Mouse (Mus musculus) kidney, adult 2 months (tissue): ENCODE measurements at regions not wholly inside any gene's neighbourhood (a gene's known extent, or its start where the extent isn't known, plus 50 kb on each side); places are given as distances from the start of the nearest gene placed in this dataset.

ENCODE experiments used
- DNase-seq: peaks from one replicate; pipeline ENCODE4 v3.0.0; 2021
- H3K27ac ChIP-seq: fragments of 200-500 bp; 2 replicates; pipeline ENCODE4 v1.5.1; 2012; ENCODE audit warnings: low read depth, low read length, control low read depth, inconsistent platforms; ENCODE audit not compliant: insufficient read depth
- H3K27me3 ChIP-seq: fragments of 200-500 bp; replicated peaks from 2 replicates; pipeline ENCODE4 v1.6.1; 2012; ENCODE audit warnings: mild to moderate bottlenecking, moderate library complexity, low read length, inconsistent platforms; ENCODE audit not compliant: control insufficient read depth, insufficient read depth
- H3K36me3 ChIP-seq: fragments of 200-500 bp; 2 replicates; pipeline ENCODE4 v1.6.1; 2012; ENCODE audit warnings: mild to moderate bottlenecking, moderate library complexity, low read length, inconsistent platforms; ENCODE audit not compliant: control insufficient read depth, insufficient read depth
- H3K4me1 ChIP-seq: fragments of 200-500 bp; 2 replicates; pipeline ENCODE4 v1.6.1; 2011; ENCODE audit warnings: low read length; ENCODE audit not compliant: control insufficient read depth, insufficient read depth
- H3K4me3 ChIP-seq: fragments of 200-500 bp; 2 replicates; pipeline ENCODE4 v1.5.1; 2011; ENCODE audit warnings: mild to moderate bottlenecking, low read depth, low read length, control low read depth; ENCODE audit not compliant: insufficient read depth
- CTCF ChIP-seq: fragments of 200-500 bp; conservative IDR thresholded peaks from 2 replicates; pipeline ENCODE4 v1.5.1; 2011; ENCODE audit warnings: low read depth, mild to moderate bottlenecking, control low read depth, low read length, moderate library complexity, mixed read lengths; ENCODE audit not compliant: insufficient read depth, insufficient read length
- POLR2A ChIP-seq: fragments of 200-500 bp; IDR thresholded peaks from one replicate; pipeline ENCODE4 v1.6.1; 2011; ENCODE audit warnings: low read depth, low read length, control low read depth
- WGBS: fragments of 180-500 bp; shearing (Covaris S2); methylation state at CpG from one replicate; pipeline ENCODE4 v1.1.7; 2018; 5-methylcytosine and 5-hydroxymethylcytosine counted together

DNA sequence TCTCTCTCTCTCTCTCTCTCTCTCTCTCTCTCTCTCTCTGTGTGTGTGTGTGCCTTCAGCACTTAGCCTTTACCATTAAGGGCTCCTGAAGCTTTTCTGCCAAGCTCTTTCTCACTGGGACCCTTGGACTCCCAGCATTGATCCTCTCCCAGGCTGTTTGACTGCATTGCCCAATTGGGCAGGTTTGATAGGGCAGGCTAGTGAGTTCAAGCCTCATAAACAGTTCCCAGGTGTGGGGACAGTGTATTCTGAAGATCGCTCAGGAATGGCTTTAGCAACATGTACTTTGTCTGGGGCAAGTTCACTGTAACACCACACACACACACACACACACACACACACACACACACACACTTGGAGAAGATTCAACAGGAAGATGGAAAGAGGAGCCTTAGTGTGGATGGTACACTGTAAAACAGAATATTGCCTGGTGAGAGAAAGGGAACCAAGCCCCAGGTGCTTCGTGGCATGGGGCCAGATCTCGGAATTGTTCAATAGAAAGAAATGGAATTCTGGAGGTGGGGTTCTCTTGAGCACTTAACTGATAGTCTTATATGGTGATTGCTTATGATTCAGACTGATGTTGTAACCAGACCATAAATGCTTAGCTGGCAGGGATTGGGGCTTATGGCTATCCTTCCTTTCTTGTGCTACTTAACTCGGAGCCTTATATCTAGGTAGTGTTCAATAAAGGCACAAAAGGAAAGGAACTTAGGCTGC is 229.5 kb downstream of the 4933412E24Rik start:
- TF ChIP-seq CTCF: no peak
- no peak for TF ChIP-seq POLR2A

DNA sequence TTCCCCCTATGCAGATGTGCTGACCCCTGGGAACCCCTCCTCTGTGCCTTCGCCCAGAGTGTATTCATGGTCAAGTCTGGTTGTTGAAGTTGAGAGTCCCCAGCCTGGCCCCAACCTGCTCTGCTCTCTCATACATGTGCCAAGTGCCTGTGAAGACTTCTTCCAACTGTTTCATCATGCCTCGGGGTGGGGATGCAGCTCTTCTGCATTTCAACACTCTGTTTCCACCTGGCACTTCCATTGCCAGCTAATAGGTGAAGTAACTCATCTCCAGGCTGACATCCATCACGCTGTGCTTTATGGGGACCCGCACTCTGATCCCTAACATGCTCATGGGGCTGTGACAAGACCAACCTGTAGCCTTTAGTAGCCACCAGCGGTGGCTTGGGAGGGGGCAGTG is 230.4 kb downstream of the 4933412E24Rik start:
- Histone ChIP-seq H3K4me3 (no peak overlapping the region), H3K27me3 (no peaks in the 10 kb centered on the region), H3K4me1 (0 out of 2 replicates have a peak, but pooled peaks cover 6% of the 10 kb centered on the region), H3K27ac (no peak overlapping the region), H3K36me3 (no peaks in the 10 kb centered on the region)
- WGBS: 92% methylated on average over 5 of the region's 5 CpGs
- DNase-seq: no peak
- TF ChIP-seq CTCF (no peak), POLR2A (no peak)

More for the DNA sequence above, 229.5 kb downstream of the 4933412E24Rik start:
- H3K4me3 ChIP-seq: no peak overlapping the region
- WGBS: 83% methylated on average over 4 of the region's 4 CpGs
- no peaks in the 10 kb centered on the region for H3K27me3 ChIP-seq
- no peak overlapping the region for H3K27ac ChIP-seq
- no peaks in the 10 kb centered on the region for H3K36me3 ChIP-seq
- no peak for DNase-seq
- 0 out of 2 replicates have a peak, but pooled peaks cover 6% of the 10 kb centered on the region for H3K4me1 ChIP-seq

DNA sequence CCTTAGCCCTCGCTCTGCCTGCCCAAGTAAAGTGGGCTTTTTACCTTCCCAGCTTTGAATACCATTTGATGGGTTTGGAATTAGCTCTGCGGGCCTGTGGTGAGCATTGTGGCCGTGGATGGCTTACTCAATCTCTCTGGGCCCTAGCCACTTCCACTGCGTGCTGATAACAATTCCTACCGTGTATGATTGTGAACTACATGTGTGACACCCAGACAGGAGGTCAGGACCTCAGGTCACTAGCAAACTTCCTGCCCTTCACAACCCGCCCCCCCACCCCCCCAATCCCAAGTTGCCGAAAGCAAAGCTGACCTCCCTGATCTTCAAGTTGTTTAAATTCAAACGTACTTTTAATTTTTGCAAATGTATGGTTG is 231.9 kb downstream of the 4933412E24Rik start:
- H3K27ac ChIP-seq: no peak overlapping the region

GRCm38 (mm10) chr15:59783782-59784555 is 232.4 kb downstream of the 4933412E24Rik start:
- Histone ChIP-seq H3K27ac (peak overlapping the region; percentile 10; the same call in 1 of the 2 replicates), H3K27me3 (no peaks in the 10 kb centered on the region), H3K36me3 (no peaks in the 10 kb centered on the region), H3K4me3 (no peak overlapping the region), H3K4me1 (0 out of 2 replicates have a peak, but pooled peaks cover 6% of the 10 kb centered on the region)
- TF ChIP-seq CTCF (no peak), POLR2A (no peak)
- 25% methylated on average over 22 of the region's 22 CpGs for WGBS
- peak; percentile 78 for DNase-seq

More for the DNA sequence above, 231.9 kb downstream of the 4933412E24Rik start:
- TF ChIP-seq CTCF (no peak), POLR2A (no peak)
- H3K4me3 ChIP-seq: no peak overlapping the region
- H3K27me3 ChIP-seq: no peaks in the 10 kb centered on the region
- DNase-seq: no peak
- H3K4me1 ChIP-seq: 0 out of 2 replicates have a peak, but pooled peaks cover 6% of the 10 kb centered on the region
- no peaks in the 10 kb centered on the region for H3K36me3 ChIP-seq
- 44% methylated on average over 8 of the region's 8 CpGs for WGBS

GRCm38 (mm10) chr15:59783393-59783781 is 233.0 kb downstream of the 4933412E24Rik start:
- DNase-seq: no peak
- 13% methylated on average over 6 of the region's 6 CpGs for WGBS
- H3K27ac ChIP-seq: no peak overlapping the region
- TF ChIP-seq CTCF: no peak
- H3K27me3 ChIP-seq: no peaks in the 10 kb centered on the region
- H3K4me3 ChIP-seq: no peak overlapping the region
- 0 out of 2 replicates have a peak, but pooled peaks cover 6% of the 10 kb centered on the region for H3K4me1 ChIP-seq
- H3K36me3 ChIP-seq: no peaks in the 10 kb centered on the region

DNA sequence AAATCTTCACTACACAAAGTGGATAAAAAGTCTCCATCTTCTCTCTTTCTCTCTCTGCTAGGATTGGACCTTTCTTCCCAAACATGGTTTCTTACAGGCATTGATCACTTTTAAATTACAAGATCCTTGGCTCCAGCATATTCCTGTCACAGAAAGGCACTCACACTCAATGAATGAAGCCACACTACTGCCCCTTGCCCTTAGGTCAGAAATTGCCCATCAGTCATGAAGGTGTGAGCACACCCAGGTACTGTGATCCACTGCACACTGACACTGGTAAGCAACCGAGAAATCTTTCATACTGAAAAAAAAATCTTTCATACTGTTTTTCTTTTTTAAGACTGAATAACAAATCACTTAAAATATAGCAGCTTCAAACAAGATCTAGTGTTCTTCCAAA is 235.9 kb downstream of the 4933412E24Rik start:
- 72% methylated on average over 1 of the region's 1 CpGs for WGBS
- H3K4me3 ChIP-seq: no peak overlapping the region
- DNase-seq: no peak
- H3K27ac ChIP-seq: no peak overlapping the region
- no peak for TF ChIP-seq POLR2A
- peaks cover 6% of the 10 kb centered on the region; the same call in 1 of the 2 replicates for H3K4me1 ChIP-seq
- H3K36me3 ChIP-seq: no peaks in the 10 kb centered on the region
- no peaks in the 10 kb centered on the region for H3K27me3 ChIP-seq

- Histone ChIP-seq H3K27ac (no peak overlapping the region), H3K27me3 (no peaks in the 10 kb centered on the region), H3K4me3 (no peak overlapping the region), H3K36me3 (no peaks in the 10 kb centered on the region), H3K4me1 (no peaks in the 10 kb centered on the region; the same call in 1 of the 2 replicates)
- no peak for TF ChIP-seq CTCF
- no peak for TF ChIP-seq POLR2A
- DNase-seq: peak; percentile 88
- WGBS: 47% methylated on average over 13 of the region's 13 CpGs
Observed at GRCm38 (mm10) chr15:59777307-59777871, 239.0 kb downstream of the 4933412E24Rik start.
